Mouse (Mus musculus) MEL (cell line): ENCODE measurements around the gene Ccdc38.

Source experiments
- ETS1 ChIP-seq: IDR thresholded peaks from 2 replicates; pipeline ENCODE4 v1.6.1; 2012; ENCODE audit warnings: low read depth, mild to moderate bottlenecking, inconsistent platforms, low read length, improper control_type of control experiment, moderate library complexity
- ZNF384 ChIP-seq: IDR thresholded peaks from 2 replicates; pipeline ENCODE4 v1.6.1; 2012; ENCODE audit warnings: low read depth, mild to moderate bottlenecking, inconsistent platforms, low read length, improper control_type of control experiment

DNA sequence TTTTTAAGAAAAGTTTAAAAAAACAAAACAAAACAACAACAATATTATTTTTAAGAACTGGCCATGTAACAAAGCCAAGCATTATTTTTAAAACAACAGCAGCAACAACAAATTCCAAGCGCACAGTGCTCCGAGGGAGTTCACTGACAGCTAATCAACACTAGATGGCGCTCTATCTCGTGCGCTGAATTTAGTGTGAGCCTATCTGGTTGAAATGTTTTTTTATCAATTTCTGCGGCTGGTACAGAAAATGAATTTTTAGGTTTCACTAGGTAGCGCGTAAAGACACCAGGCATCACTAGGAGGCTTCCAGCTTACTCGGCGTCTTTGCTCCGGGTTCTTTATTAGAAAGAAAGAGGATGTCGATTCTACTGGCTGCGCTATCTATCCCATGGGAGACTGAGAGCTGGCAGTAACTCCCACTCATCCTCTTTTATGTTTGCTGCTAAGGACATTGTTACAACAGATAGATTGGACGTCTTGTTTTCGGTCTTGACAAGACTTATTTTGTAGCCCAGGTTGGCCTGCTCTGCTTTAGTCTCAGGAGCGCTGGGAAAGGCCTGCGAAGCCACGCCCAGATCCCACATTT is 71.1 kb downstream of the Ccdc38 start:
- TF ChIP-seq ZNF384, result no peak
- TF ChIP-seq ETS1, result no peak
